Mouse (Mus musculus) cerebellum, adult 8-10 months (tissue): ENCODE measurements around the gene Neurl4.

ENCODE experiments used
- DNase-seq: peaks from one replicate; pipeline ENCODE4 v3.0.0; 2022

Neurl4 gene

GRCm38 (mm10) chr11:69881787-69882670, 18.8 kb upstream of the Neurl4 start:
- DNase-seq: no peak

DNA sequence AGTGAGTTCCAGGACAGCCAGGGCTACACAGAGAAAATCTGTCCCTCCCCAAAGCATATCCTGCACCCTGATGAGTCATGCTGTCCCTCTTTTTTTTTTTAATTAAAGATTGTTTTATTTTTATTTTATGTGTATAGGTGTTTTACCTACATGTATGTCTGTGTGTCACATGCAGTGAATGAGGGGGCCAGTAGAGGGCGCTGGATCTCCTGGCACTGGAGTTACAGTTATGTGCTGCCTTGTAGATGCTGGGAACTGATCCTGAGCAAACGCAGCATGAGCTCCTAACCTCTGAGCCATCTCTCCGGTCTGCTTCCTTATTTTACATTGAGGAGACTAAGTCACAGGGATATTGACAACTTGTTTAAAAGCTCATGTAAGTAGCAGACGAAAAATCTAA, 17.8 kb upstream of the Neurl4 start:
- no peak for DNase-seq

- no peak for DNase-seq
Measured at GRCm38 (mm10) chr11:69883527-69884151, 17.2 kb upstream of the Neurl4 start.

GRCm38 (mm10) chr11:69884240-69884639, 16.6 kb upstream of the Neurl4 start:
- DNase-seq: no peak

DNA sequence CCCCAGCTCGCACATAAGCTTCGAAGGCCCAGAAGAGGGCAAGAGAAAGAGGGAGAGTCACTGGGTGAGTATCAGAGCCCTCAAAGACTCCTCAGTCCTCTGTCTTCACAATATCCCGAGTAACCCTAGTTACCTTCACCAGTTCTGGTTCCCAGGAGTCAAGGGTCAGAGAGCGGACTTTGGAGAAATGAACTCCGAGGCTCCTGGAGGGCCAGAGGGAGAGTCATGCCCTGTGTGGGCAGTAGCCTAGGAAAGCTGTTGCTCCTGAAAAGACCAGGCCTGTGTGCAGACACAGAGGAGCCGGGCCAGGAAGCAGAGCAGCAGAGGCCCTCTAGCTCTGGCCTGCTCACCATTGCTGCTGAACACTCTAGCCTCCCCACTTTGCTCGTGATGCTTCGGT, 16.2 kb upstream of the Neurl4 start:
- DNase-seq: no peak

- DNase-seq: no peak
Measured at GRCm38 (mm10) chr11:69886907-69887635, 13.8 kb upstream of the Neurl4 start.

- DNase-seq: no peak
Measured at GRCm38 (mm10) chr11:69891482-69891881, 9.4 kb upstream of the Neurl4 start.

DNA sequence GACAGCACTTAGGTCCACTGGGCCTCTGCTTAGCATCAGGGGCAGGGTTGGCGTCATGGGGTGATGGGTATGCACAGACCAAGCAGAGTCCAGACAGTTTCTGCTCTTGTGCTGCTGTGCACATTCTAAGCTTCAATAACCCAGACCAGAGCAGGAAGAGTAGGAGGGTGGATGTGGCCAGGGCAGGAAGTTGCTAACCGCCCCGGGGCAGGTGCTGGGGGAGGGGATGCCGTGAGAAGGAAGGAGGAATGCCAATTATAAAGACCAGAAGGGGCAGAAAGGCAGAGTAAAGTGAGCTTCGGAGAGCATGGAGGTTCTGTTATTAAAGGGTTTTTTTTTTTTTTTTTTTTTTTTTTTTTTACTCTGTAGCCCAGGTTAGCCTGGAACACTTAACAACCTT, 6.2 kb upstream of the Neurl4 start:
- DNase-seq: no peak

DNA sequence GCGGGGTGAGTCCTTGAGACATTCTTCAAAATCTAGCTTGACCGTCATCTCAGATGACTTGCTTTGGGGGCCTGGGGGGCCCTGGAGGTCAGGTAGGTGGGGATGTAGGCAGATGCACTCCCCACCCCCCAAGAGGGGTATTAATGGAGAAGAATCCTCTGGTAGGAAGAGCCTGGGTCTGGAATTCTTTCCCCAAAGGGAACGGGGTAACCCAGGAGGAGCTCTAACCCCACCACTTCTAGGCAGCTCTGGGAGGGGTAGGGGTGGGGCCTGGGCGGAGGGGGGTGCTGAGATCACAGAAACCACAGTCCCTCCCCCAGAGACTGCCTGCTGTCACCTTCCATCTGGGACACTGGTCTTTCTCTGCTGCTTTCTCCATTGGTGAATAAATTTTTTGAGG, 5.6 kb upstream of the Neurl4 start, which contains the start of gene Acap1:
Gene Acap1 (minus strand): TSS at position 249 of the 400 bp plus-strand sequence.
- no peak for DNase-seq

- no peak for DNase-seq
Measured at GRCm38 (mm10) chr11:69899870-69900269, 1.0 kb upstream of the Neurl4 start.

- DNase-seq: peak; percentile 93
Measured at GRCm38 (mm10) chr11:69901406-69901846, 554 bp downstream of the Neurl4 start.

- DNase-seq: no peak
Measured at GRCm38 (mm10) chr11:69901993-69902392, 1.1 kb downstream of the Neurl4 start.

DNA sequence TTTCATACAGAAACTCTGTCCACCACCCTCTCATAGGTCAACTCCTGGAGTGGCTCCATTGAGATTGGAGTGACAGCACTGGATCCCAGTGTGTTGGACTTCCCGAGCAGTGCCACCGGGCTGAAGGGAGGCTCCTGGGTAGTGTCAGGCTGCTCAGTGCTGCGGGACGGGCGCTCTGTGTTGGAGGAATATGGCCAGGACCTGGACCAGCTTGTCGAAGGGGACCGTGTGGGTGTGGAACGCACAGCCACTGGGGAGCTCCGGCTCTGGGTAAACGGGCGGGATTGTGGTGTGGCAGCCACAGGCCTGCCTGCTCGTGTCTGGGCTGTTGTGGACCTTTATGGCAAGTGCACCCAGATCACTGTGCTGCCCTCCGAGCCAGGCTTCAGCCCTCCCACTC, 2.1 kb downstream of the Neurl4 start:
- no peak for DNase-seq

GRCm38 (mm10) chr11:69904311-69904710, 3.4 kb downstream of the Neurl4 start:
- no peak for DNase-seq

- no peak for DNase-seq
Measured at GRCm38 (mm10) chr11:69908645-69909044, 7.8 kb downstream of the Neurl4 start.

- no peak for DNase-seq
Measured at GRCm38 (mm10) chr11:69909174-69909573, 8.3 kb downstream of the Neurl4 start.

GRCm38 (mm10) chr11:69910177-69910576, 9.3 kb downstream of the Neurl4 start:
- DNase-seq: no peak

GRCm38 (mm10) chr11:69910781-69911560, 10.1 kb downstream of the Neurl4 start:
- no peak for DNase-seq

DNA sequence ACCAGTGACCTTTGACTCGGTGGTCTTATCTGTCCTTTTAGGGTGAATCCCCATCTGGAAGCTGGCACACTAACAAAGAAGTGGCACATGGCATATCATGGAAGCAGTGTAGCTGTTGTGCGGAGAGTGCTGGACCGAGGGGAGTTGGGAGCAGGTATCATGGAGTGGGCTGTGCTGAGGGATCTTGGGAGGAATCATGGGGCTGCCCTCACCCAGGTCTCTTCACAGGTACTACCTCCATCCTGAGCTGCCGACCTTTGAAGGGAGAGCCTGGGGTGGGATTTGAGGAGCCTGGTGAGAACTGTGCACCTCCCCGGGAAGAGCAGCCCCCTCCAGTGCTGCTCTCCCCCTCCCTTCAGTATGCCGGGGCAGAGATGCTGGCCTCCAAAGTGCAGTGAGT, 10.8 kb downstream of the Neurl4 start:
- DNase-seq: no peak

DNA sequence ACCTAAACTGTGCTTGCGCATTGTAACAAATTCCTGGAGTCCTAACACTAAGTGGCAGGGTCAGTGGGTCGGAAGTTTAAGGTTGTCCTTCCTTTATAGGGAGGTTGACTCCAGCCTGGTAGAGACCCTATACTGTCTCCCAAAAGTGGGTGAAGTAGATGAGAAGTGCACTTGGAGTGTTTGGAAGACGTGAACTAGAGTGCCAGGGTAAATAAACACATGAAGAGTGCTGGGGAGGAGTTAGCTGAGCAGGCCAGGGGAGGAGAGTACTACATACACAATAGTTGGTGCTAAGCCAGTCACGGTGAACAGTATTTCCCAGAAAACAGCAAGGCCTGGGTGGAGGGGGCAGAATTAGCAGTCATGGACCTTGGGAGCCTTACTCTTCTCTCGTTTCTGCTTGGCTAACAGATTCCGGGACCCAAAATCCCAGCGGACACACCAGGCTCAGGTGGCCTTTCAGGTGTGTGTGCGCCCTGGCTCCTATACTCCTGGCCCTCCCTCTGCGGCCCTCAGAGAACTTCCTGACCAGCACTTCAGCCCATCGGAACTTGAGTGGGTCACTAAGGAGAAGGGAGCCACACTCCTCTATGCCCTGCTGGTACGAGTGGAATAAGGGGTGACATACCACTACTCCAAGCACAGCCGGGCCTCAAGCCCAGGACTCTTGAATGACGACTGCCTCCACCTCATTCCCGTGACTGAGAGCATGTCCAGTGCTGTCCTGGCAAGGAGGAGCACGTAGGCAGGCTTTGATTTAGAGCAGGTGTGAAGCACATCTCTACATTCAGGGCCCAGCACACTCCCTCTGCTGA, 12.1 kb downstream of the Neurl4 start:
- no peak for DNase-seq

GRCm38 (mm10) chr11:69913554-69914371, 12.9 kb downstream of the Neurl4 start, which contains the start of gene Gps2:
Gene Gps2, plus strand, starts transcription at chr11:69913888.
- DNase-seq: peak; percentile 89
